Mouse (Mus musculus) midbrain, embryonic 13.5 days (tissue): Measurements from ENCODE around the gene Gm21761. TPM values are rescaled to one million over a fixed set of nuclear protein-coding genes. Genes with fewer than 3 reads are reported as not detected.
"Not testable (repeated sequence)": the region's sequence is repeated elsewhere in the genome, so short reads cannot be mapped to it uniquely, and the experiment has no call there.

ENCODE experiments used
- ATAC-seq: fragments of 200-750 bp; cut with Nextera tagmentation; 2 replicates; pipeline ENCODE4 v1.8.0; 2017; ENCODE audit warnings: mild to moderate bottlenecking, moderate TSS enrichment, moderate library complexity
- H3K27ac ChIP-seq: fragments of 300-500 bp; sonication (generic); 2 replicates; pipeline ENCODE4 v1.5.1; 2015; ENCODE audit warnings: inconsistent platforms, mild to moderate bottlenecking, moderate library complexity
- H3K27me3 ChIP-seq: fragments of 300-500 bp; sonication (generic); 2 replicates; pipeline ENCODE4 v1.6.1; 2015; ENCODE audit warnings: mild to moderate bottlenecking, inconsistent platforms
- H3K36me3 ChIP-seq: fragments of 300-500 bp; sonication (generic); 2 replicates; pipeline ENCODE4 v1.6.1; 2015; ENCODE audit warnings: mild to moderate bottlenecking, inconsistent platforms
- H3K4me1 ChIP-seq: fragments of 300-500 bp; sonication (generic); replicated peaks from 2 replicates; pipeline ENCODE4 v1.6.1; 2015; ENCODE audit warnings: inconsistent platforms
- H3K4me2 ChIP-seq: fragments of 300-500 bp; sonication (generic); replicated peaks from 2 replicates; pipeline ENCODE4 v1.6.1; 2015; ENCODE audit warnings: moderate library complexity, mild to moderate bottlenecking, inconsistent platforms
- H3K4me3 ChIP-seq: fragments of 300-500 bp; sonication (generic); replicated peaks from 2 replicates; pipeline ENCODE4 v1.5.1; 2015; ENCODE audit warnings: mild to moderate bottlenecking, inconsistent platforms
- H3K9ac ChIP-seq: fragments of 300-500 bp; sonication (generic); replicated peaks from 2 replicates; pipeline ENCODE4 v1.6.1; 2015; ENCODE audit warnings: mild to moderate bottlenecking, inconsistent platforms
- H3K9me3 ChIP-seq: fragments of 300-500 bp; sonication (generic); 2 replicates; pipeline ENCODE4 v1.6.1; 2016; ENCODE audit warnings: mild to moderate bottlenecking, inconsistent platforms
- WGBS: fragments of 180-500 bp; shearing (Covaris S2); methylation state at CpG from one replicate; pipeline ENCODE4 v1.1.7; 2015; 5-methylcytosine and 5-hydroxymethylcytosine counted together
- polyA plus RNA-seq: library from polyadenylated mRNA; unstranded; fragments of >200 nt; fragmentation: Nextera tagmentation; extraction: Ambion mirVana; gene quantifications from 2 replicates; pipeline ENCODE4 v1.2.1, GENCODE M21; 2015

Gm21761 gene
- polyA plus RNA-seq, result not detected in 2 replicates

DNA sequence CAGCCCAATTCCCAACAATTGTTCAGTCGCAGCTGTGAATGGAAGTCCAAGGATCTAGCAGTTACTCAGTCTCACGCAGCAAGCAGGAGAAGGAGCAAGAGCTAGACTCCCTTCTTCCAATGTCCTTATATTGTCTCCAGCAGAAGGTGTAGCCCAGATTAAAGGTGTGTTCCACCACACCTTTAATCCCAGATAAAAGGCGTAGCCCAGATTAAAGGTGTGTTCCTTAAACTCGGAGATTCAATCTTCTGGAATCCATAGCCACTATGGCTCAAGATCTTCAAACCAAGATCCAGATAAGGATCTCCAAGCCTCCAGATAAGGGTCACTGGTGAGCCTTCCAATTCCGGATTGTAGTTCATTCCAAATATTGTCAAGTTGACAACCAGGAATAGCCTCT, at the start of gene Gm21761:
TSS of gene Gm21761 (minus strand) at position 101 of the 400 bp plus-strand sequence.
- not testable (repeated sequence) for H3K27ac ChIP-seq, H3K4me3 ChIP-seq, H3K27me3 ChIP-seq, H3K36me3 ChIP-seq, ATAC-seq, H3K9me3 ChIP-seq, H3K4me2 ChIP-seq, H3K4me1 ChIP-seq, H3K9ac ChIP-seq
- 94% methylated on average over 2 of the region's 5 CpGs for WGBS

DNA sequence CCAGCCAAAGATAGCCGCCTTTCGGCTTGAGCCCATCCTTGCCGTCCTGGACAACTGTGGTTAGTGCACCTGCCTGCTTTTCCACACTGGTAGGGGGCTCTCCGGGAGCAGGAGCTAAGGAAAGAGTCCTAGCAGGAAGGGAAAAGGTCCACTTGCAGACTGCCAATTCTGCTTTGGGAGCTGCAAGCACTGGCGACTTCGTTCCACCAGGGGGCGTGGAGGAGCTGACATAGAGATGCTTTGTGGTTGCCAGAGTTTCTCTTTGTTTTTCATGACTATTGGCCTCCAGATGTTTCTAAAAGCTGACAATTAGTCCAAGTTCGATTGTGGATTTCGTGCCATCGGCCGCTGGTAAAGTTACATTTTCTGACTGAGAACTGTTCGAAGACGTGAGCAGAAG, 40.1 kb upstream of the Gm21761 start:
- not testable (repeated sequence) for H3K36me3 ChIP-seq, H3K4me3 ChIP-seq, H3K4me1 ChIP-seq, H3K27ac ChIP-seq, H3K27me3 ChIP-seq, ATAC-seq, H3K9me3 ChIP-seq, H3K4me2 ChIP-seq, H3K9ac ChIP-seq
- WGBS, result no CpG with 5 or more reads among the region's 13 CpGs

DNA sequence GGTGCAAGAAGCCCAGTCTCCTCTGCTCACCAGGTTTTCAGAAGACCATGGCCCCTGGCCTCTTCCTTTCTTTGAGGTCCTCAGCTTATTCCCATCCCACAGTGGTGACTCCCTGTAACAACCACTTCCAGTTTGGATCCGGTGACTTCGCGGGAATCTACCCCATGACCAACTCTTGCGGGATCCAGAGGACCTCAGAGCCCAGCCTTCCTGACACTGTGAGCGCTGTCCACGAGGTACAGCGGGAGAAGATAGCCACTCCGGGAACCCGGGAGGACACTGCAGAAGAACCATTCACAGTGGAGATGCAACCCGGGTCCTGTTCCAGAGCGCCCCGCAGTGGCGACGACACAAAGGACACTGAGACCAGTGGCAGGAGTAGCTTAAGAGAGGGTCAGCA, 39.1 kb upstream of the Gm21761 start:
- H3K27me3 ChIP-seq, H3K9me3 ChIP-seq, ATAC-seq, H3K4me2 ChIP-seq, H3K27ac ChIP-seq, H3K4me3 ChIP-seq, H3K9ac ChIP-seq, H3K4me1 ChIP-seq, H3K36me3 ChIP-seq: not testable (repeated sequence)
- no CpG with 5 or more reads among the region's 14 CpGs for WGBS

DNA sequence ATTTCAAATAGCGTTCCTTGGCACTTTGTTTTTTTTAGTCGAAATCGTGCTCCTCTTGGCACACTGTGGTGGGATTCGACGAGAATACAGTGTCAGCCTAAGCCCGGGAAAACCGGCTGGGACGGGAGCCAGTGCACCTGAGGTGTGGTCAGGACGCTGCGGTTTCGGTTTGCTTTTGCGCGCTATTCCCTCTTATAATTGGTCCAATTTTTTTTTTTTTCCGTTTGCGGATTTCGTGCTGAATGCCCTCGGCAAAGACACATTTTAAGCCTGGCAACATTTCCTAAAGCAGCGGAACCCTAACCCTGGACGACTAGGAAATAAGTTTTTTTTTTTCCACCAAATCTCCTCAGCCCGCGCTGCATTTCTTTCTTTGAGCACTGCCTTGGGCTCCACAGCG, 36.9 kb upstream of the Gm21761 start:
- H3K4me3 ChIP-seq, result 0 out of 2 replicates have a peak overlapping the region, but pooled peaks have one; percentile 8
- peak overlapping the region; percentile 23 for H3K4me2 ChIP-seq
- WGBS, result under 1% methylated on average over 21 of the region's 22 CpGs
- not testable (repeated sequence) for H3K9ac ChIP-seq, H3K36me3 ChIP-seq, H3K27me3 ChIP-seq, H3K9me3 ChIP-seq, ATAC-seq, H3K27ac ChIP-seq, H3K4me1 ChIP-seq

DNA sequence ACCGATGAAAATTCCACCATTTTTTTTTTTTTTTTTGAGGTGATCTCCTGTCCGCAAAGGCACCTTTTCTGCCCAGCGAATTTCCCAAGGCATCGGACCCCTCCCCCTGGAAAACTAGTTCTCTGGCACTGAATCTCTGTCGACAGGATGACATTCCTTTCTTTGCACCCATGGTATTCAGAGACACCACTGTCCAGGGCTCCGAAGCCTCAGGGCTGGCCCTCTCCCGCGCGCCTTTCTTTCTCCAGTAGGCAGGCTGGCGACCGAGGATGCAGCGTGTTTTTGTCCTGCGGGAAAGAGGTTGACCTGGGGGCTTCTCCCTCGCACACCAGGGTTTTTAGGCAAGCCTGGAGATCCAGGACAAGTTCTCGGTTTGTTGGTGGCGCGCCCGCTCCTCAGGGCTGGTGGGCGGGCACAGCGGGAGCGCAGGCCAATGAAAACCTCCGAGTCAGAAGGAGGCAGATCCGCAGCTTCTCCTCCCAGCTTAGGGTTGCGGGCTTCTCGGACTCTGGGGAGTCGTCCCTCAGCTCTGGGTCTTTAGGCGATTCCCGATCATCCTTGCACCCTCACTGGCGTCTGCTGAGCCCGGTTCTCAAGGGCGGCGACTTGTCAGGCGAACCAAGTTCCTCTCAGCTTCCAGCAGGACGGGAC, 36.4 kb upstream of the Gm21761 start:
- peak overlapping the region; percentile 23; the same call in 1 of the 2 replicates for H3K4me2 ChIP-seq
- not testable (repeated sequence) for H3K4me1 ChIP-seq, H3K27ac ChIP-seq, H3K9ac ChIP-seq, H3K27me3 ChIP-seq, H3K36me3 ChIP-seq, H3K9me3 ChIP-seq, H3K4me3 ChIP-seq
- WGBS, result under 1% methylated on average over 18 of the region's 34 CpGs
- ATAC-seq, result peak; percentile 73

DNA sequence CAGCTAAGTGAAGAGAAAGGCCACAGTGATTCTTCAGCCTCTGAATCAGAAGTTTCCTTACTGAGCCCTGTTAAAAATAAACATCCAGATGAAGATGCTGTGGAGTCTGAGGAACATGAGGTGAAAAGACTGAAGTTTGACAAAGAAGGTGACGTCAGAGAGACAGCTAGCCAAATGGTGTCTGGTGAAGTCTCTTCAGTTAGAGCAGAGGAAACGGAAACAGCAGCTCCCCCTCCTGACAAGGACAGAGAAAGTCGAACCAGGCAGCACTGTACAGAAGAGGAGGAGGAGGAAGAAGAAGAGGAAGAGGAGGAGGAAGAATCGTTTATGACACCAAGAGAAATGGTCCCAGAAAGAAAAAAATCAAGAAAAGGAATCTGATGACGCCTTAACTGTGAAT, 33.8 kb upstream of the Gm21761 start:
- not testable (repeated sequence) for H3K4me2 ChIP-seq, ATAC-seq, H3K9me3 ChIP-seq, H3K9ac ChIP-seq, H3K27ac ChIP-seq, H3K4me1 ChIP-seq, H3K36me3 ChIP-seq, H3K27me3 ChIP-seq, H3K4me3 ChIP-seq
- WGBS, result no CpG with 5 or more reads among the region's 5 CpGs

DNA sequence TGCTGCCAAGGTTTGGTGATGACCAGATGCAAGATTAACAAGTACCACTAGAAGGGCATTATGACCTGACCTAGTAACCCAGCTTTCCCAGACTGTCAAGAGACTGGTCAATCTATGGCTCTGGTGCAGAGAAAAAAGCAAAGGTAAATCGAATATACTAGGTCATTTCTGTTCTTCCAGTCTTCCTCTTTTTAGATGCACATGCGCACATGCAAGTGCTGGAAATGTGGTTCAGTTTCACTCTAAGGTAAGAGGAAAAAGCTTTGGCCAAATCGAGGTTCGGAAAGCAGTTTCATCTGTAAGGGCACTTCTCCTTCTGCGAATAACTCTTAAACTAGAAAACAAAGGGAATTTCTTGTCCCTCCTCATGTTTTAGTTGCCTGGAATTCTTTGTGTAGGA, 26.5 kb upstream of the Gm21761 start:
- not testable (repeated sequence) for H3K9ac ChIP-seq, H3K27me3 ChIP-seq, H3K4me3 ChIP-seq, H3K9me3 ChIP-seq, H3K36me3 ChIP-seq, H3K27ac ChIP-seq, H3K4me1 ChIP-seq, ATAC-seq, H3K4me2 ChIP-seq
- no CpG with 5 or more reads among the region's 5 CpGs for WGBS

DNA sequence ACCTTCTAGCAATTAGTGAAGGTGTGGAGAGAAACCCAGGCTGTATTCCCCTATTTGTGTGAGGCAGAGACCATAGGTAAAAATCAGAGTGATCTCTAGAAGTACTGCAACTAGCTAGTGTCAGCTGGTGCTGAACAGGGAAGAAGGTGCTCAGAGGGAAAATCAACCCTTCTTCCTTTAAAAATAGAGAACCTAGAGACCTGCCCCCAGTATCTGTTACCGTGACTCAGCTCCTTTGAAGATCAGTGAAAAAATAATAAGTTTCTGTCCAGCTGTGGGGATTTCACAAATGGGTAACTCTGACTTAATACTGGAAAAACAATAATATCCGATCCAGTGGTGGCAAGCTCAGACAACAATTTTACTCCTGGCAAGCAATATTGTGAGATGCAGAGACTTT, 26.0 kb upstream of the Gm21761 start:
- H3K4me2 ChIP-seq, H3K27ac ChIP-seq, H3K9me3 ChIP-seq, H3K9ac ChIP-seq, ATAC-seq, H3K4me3 ChIP-seq, H3K27me3 ChIP-seq, H3K4me1 ChIP-seq, H3K36me3 ChIP-seq: not testable (repeated sequence)
- WGBS, result 86% methylated on average over 2 of the region's 2 CpGs

DNA sequence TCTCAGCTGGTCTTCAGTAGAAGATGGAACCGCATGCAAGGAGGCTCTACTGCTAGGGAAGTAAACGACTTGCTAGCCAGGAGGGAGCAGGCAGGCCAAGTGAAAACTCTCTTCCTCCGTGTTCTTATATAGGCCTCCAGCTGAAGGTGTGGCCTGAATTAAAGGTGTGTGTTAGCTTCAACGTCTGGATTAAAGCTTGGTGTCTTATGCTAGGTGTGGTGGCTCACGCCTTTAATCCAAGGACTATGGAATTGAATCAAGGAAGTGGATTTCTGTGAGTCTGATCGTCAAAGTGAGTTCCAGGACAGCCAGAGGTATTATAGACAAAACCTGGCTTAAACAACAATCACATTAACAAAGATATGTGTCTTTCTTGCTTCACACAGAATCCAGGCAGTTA, 21.6 kb upstream of the Gm21761 start, which contains the start of gene B020031M17Rik:
TSS of gene B020031M17Rik (minus strand) at position 101 of the 400 bp plus-strand sequence.
- H3K4me1 ChIP-seq, ATAC-seq, H3K4me3 ChIP-seq, H3K36me3 ChIP-seq, H3K27ac ChIP-seq, H3K9me3 ChIP-seq, H3K9ac ChIP-seq, H3K27me3 ChIP-seq, H3K4me2 ChIP-seq: not testable (repeated sequence)
- WGBS, result 81% methylated on average over 4 of the region's 6 CpGs

DNA sequence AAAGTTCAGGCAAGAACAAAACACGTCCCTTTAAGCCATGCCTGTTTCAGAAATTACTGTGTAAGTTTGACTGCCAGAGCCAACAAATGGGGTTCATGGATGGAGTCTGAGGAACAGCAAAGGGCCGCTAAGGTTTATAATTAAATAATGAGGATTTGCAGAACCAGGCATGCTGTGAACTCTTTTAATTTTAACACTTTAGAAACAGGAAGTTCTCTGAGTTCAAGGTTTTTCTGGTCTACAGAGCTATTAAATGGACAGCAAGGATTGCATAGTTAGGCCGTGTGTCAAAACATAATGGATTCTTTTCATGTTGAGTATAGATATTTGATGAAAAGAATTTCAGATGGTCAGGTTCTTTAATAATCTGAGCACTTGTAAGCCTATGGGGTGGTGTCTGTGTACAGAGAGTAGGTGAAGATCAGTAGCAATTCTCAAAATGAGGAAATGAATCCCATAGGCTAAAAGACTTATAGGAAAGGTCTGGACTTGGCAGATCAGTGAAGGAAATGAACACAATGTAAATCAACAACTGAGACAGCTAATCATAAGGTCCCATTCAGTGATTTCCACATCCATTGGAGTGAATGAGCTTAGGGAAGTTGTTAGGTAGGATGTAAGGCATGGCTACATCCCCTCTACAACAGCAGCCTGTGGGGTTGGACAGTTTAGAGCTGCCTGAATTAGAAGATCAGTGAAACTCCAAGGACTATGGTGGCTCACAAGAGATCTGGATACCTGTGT, 4.3 kb downstream of the Gm21761 start:
- not testable (repeated sequence) for H3K4me2 ChIP-seq, H3K4me1 ChIP-seq, H3K9me3 ChIP-seq, H3K36me3 ChIP-seq, H3K4me3 ChIP-seq, H3K27ac ChIP-seq, ATAC-seq, H3K9ac ChIP-seq, H3K27me3 ChIP-seq
- WGBS, result 78% methylated on average over 3 of the region's 3 CpGs

DNA sequence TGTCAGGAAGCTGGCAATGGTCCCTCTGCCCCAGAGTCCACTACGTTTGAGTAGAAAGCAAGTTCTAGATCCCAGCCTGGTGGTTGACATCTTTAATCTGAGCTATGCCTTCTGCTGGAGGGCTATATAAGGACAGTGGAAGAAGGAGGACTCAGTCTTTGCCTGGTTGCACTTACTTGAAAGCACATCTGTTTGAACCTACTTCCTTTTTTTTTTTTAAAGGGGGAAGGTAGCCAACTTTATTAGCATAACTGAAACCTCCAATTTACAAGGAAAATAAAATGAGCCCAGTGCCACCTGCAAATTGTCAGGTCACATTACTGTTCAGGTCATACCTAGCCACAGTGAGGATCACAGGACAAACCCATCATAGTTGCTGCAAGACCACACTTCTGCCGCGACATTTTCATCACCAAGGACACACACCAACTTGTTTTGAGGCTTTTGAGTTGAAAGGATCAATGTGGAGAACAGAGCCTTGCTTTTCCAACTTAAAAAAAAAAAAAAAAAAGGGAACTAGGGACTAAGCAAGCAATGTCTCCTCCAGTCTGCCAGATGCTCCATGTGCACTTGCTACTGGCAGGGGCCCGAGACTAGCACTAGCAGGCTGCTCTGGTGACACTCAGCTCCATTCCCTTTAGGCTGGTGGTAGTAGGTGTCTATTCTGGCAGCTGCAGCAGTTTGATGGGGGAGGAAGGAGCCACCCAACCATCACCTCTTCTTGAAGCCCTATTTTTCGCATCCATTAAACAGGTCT, 11.9 kb downstream of the Gm21761 start:
- 82% methylated on average over 4 of the region's 5 CpGs for WGBS

DNA sequence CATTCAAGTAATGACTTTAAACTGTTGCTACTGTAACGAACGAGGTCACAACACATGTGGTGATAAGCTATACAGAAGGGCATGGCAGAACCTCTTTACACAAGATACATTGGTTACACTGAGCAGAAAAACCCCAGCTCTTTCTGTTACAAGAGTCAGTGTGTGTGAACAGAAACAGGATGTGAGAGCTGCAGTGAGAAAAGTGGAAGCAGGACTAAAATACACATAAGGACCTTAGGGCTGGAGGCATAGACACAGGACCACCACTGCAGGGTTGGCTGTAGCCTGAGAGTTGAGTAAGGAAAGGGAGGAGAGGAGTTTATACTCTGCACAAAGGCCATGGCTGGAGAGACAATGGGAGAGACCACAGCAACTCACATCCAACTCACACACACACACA, 12.6 kb downstream of the Gm21761 start:
- H3K9me3 ChIP-seq, H3K4me3 ChIP-seq, H3K4me1 ChIP-seq, H3K9ac ChIP-seq, H3K27ac ChIP-seq, H3K27me3 ChIP-seq, ATAC-seq, H3K36me3 ChIP-seq, H3K4me2 ChIP-seq: not testable (repeated sequence)
- WGBS, result 69% methylated on average over 2 of the region's 2 CpGs

More for the DNA sequence above, 11.9 kb downstream of the Gm21761 start:
- H3K27ac ChIP-seq, ATAC-seq, H3K4me3 ChIP-seq, H3K27me3 ChIP-seq, H3K4me1 ChIP-seq, H3K9me3 ChIP-seq, H3K36me3 ChIP-seq, H3K4me2 ChIP-seq, H3K9ac ChIP-seq: not testable (repeated sequence)
